Mouse (Mus musculus): Measurements from ENCODE around the gene Ppp1r18. TPM values are rescaled to one million over a fixed set of nuclear protein-coding genes. Genes with fewer than 3 reads are reported as not detected.

The Ppp1r18 gene
- total and polyA plus RNA-seq, 2 experiments from 2014 or later = 10.0 to 35.0 TPM

GRCm38 (mm10) chr17:35914975-35915374 lies 49.6 kb downstream of the Ppp1r18 start:
- TF ChIP-seq EP300 (IDR thresholded peaks at IDR 0.05; ENCODE audit: low read depth) = no peak
- TF ChIP-seq CTCF (IDR thresholded peaks at IDR 0.05; ENCODE audit: low read depth) = no peak
- H3K27ac ChIP-seq (ENCODE audit: low read depth) = no peak overlapping the region
- H3K4me1 ChIP-seq (ENCODE audit: control insufficient read depth, insufficient read depth) = peaks cover 16% of the 10 kb centered on the region; the same call in 1 of the 2 replicates
- ATAC-seq (ENCODE audit: insufficient read depth, low read depth) (no peak), DNase-seq (ENCODE audit: low spot score) (no peak)
- 78% methylated on average over 6 of the region's 6 CpGs for WGBS
- 0 out of 2 replicates have a peak overlapping the region, but pooled peaks have one; percentile 83 for H3K4me2 ChIP-seq (ENCODE audit: low read depth, low read length)
- H3K9ac ChIP-seq (replicated peaks; ENCODE audit: low read depth, low read length) = no peak overlapping the region
- H3K36me3 ChIP-seq (replicated peaks; ENCODE audit: control insufficient read depth, insufficient read depth, low read length) = peaks cover 35% of the 10 kb centered on the region
- H3K4me3 ChIP-seq (ENCODE audit: low read depth, low read length) = peak overlapping the region; percentile 91; the same call in 1 of the 2 replicates
- H3K27me3 ChIP-seq (ENCODE audit: control insufficient read depth, insufficient read depth, low read length) = no peaks in the 10 kb centered on the region
- no peaks in the 10 kb centered on the region for H3K9me3 ChIP-seq (replicated peaks; ENCODE audit: control insufficient read depth, low read length)

GRCm38 (mm10) chr17:35915538-35916296 lies 50.3 kb downstream of the Ppp1r18 start:
- Histone ChIP-seq H3K9ac (replicated peaks; ENCODE audit: low read depth, low read length) (peak overlapping the region; percentile 99), H3K4me2 (ENCODE audit: low read depth, low read length) (peak overlapping the region; percentile 83), H3K4me1 (ENCODE audit: control insufficient read depth, insufficient read depth) (peaks cover 18% of the 10 kb centered on the region; the same call in 1 of the 2 replicates), H3K9me3 (replicated peaks; ENCODE audit: control insufficient read depth, low read length) (no peaks in the 10 kb centered on the region), H3K27ac (ENCODE audit: low read depth) (peak overlapping the region; percentile 94), H3K36me3 (replicated peaks; ENCODE audit: control insufficient read depth, insufficient read depth, low read length) (peaks cover 35% of the 10 kb centered on the region), H3K27me3 (ENCODE audit: control insufficient read depth, insufficient read depth, low read length) (no peaks in the 10 kb centered on the region), H3K4me3 (ENCODE audit: low read depth, low read length) (peak overlapping the region; percentile 91)
- TF ChIP-seq CTCF (IDR thresholded peaks at IDR 0.05; ENCODE audit: low read depth) = no peak
- no peak for TF ChIP-seq EP300 (IDR thresholded peaks at IDR 0.05; ENCODE audit: low read depth)
- under 1% methylated on average over 28 of the region's 28 CpGs for whole genome bisulfite sequencing
- DNase-seq (ENCODE audit: low spot score) (peak; percentile 39), ATAC-seq (ENCODE audit: insufficient read depth, low read depth) (peak; percentile 0; the same call in 1 of the 2 replicates)

GRCm38 (mm10) chr17:35916297-35917142 lies 51.1 kb downstream of the Ppp1r18 start, which contains the start of the genes Mrps18b and Ppp1r10:
Gene Mrps18b (minus strand): TSS chr17:35916389.
Gene Ppp1r10 (plus strand): TSS chr17:35916434.
- H3K9ac ChIP-seq (replicated peaks; ENCODE audit: low read depth, low read length) = peak within 1 kb of the TSS; percentile 99
- no peaks in the 10 kb centered on the region for H3K27me3 ChIP-seq (ENCODE audit: control insufficient read depth, insufficient read depth, low read length)
- WGBS = under 1% methylated on average over 83 of the region's 83 CpGs
- no peaks in the 10 kb centered on the region for H3K9me3 ChIP-seq (replicated peaks; ENCODE audit: control insufficient read depth, low read length)
- TF ChIP-seq CTCF (IDR thresholded peaks at IDR 0.05; ENCODE audit: low read depth) (peak; percentile 66), EP300 (IDR thresholded peaks at IDR 0.05; ENCODE audit: low read depth) (peak; percentile 98)
- ATAC-seq (ENCODE audit: insufficient read depth, low read depth) (peak; percentile 91), DNase-seq (ENCODE audit: low spot score) (peak; percentile 100)
- H3K4me2 ChIP-seq (ENCODE audit: low read depth, low read length) = peak within 1 kb of the TSS; percentile 89
- H3K4me3 ChIP-seq (ENCODE audit: low read depth, low read length) = peak within 1 kb of the TSS; percentile 91
- H3K36me3 ChIP-seq (replicated peaks; ENCODE audit: control insufficient read depth, insufficient read depth, low read length) = peaks cover 32% of the 10 kb centered on the region
- H3K27ac ChIP-seq (ENCODE audit: low read depth) = peak within 1 kb of the TSS; percentile 99
- peaks cover 18% of the 10 kb centered on the region; the same call in 1 of the 2 replicates for H3K4me1 ChIP-seq (ENCODE audit: control insufficient read depth, insufficient read depth)

- Histone ChIP-seq H3K27me3 (ENCODE audit: control insufficient read depth, insufficient read depth, low read length) (no peaks in the 10 kb centered on the region), H3K27ac (ENCODE audit: low read depth) (peak overlapping the region; percentile 99), H3K4me1 (ENCODE audit: control insufficient read depth, insufficient read depth) (peaks cover 18% of the 10 kb centered on the region; the same call in 1 of the 2 replicates), H3K9me3 (replicated peaks; ENCODE audit: control insufficient read depth, low read length) (no peaks in the 10 kb centered on the region), H3K36me3 (replicated peaks; ENCODE audit: control insufficient read depth, insufficient read depth, low read length) (peaks cover 31% of the 10 kb centered on the region), H3K9ac (replicated peaks; ENCODE audit: low read depth, low read length) (peak overlapping the region; percentile 99), H3K4me2 (ENCODE audit: low read depth, low read length) (peak overlapping the region; percentile 89), H3K4me3 (ENCODE audit: low read depth, low read length) (peak overlapping the region; percentile 91)
- DNase-seq (ENCODE audit: low spot score) (no peak), ATAC-seq (ENCODE audit: insufficient read depth, low read depth) (no peak)
- TF ChIP-seq EP300 (IDR thresholded peaks at IDR 0.05; ENCODE audit: low read depth) (no peak), CTCF (IDR thresholded peaks at IDR 0.05; ENCODE audit: low read depth) (no peak)
- WGBS = 1% methylated on average over 8 of the region's 8 CpGs
These were observed 51.7 kb downstream of the Ppp1r18 start for GRCm38 (mm10) chr17:35917143-35917462.

GRCm38 (mm10) chr17:35917463-35918251 lies 52.3 kb downstream of the Ppp1r18 start:
- peaks cover 25% of the 10 kb centered on the region for H3K36me3 ChIP-seq (replicated peaks; ENCODE audit: control insufficient read depth, insufficient read depth, low read length)
- peak; percentile 84 for DNase-seq (ENCODE audit: low spot score)
- no peaks in the 10 kb centered on the region for H3K9me3 ChIP-seq (replicated peaks; ENCODE audit: control insufficient read depth, low read length)
- under 1% methylated on average over 13 of the region's 13 CpGs for WGBS
- ATAC-seq (ENCODE audit: insufficient read depth, low read depth) = peak; percentile 6; the same call in 1 of the 2 replicates
- TF ChIP-seq CTCF (IDR thresholded peaks at IDR 0.05; ENCODE audit: low read depth) (no peak), EP300 (IDR thresholded peaks at IDR 0.05; ENCODE audit: low read depth) (no peak; the same call in 1 of the 2 replicates)
- H3K27me3 ChIP-seq (ENCODE audit: control insufficient read depth, insufficient read depth, low read length) = no peaks in the 10 kb centered on the region
- peaks cover 18% of the 10 kb centered on the region; the same call in 1 of the 2 replicates for H3K4me1 ChIP-seq (ENCODE audit: control insufficient read depth, insufficient read depth)
- H3K27ac ChIP-seq (ENCODE audit: low read depth) = peak overlapping the region; percentile 99
- H3K4me3 ChIP-seq (ENCODE audit: low read depth, low read length) = peak overlapping the region; percentile 91
- peak overlapping the region; percentile 89 for H3K4me2 ChIP-seq (ENCODE audit: low read depth, low read length)
- peak overlapping the region; percentile 99 for H3K9ac ChIP-seq (replicated peaks; ENCODE audit: low read depth, low read length)
